Mouse (Mus musculus) spleen, adult 2 months (tissue): ENCODE data around the gene Ephb1. TPM values are rescaled to one million over a fixed set of nuclear protein-coding genes. Genes with fewer than 3 reads are reported as not detected.

Experiments
- DNase-seq, 2 experiments: peaks; one replicate each; pipeline versions ENCODE4 v3.0.0 to v3.0.0-alpha.2; 2012 to 2021; ENCODE audit warnings: low spot score in 2 of 2, low read depth in 1 of 2
- H3K27ac ChIP-seq: fragments of 200-500 bp; 2 replicates; pipeline ENCODE4 v1.5.1; 2012; ENCODE audit warnings: low read length, inconsistent platforms; ENCODE audit not compliant: insufficient read depth
- H3K27me3 ChIP-seq: fragments of 200-500 bp; 2 replicates; pipeline ENCODE4 v1.6.1; 2012; ENCODE audit warnings: mild to moderate bottlenecking, moderate library complexity, low read length, inconsistent platforms; ENCODE audit not compliant: control insufficient read depth, insufficient read depth
- H3K36me3 ChIP-seq: fragments of 200-500 bp; 2 replicates; pipeline ENCODE4 v1.6.1; 2012; ENCODE audit warnings: mild to moderate bottlenecking, low read length, inconsistent platforms; ENCODE audit not compliant: control insufficient read depth, insufficient read depth
- H3K4me1 ChIP-seq: fragments of 200-500 bp; 2 replicates; pipeline ENCODE4 v1.6.1; 2011; ENCODE audit warnings: inconsistent platforms; ENCODE audit not compliant: control insufficient read depth, insufficient read depth, insufficient read length
- H3K4me3 ChIP-seq: fragments of 200-500 bp; 2 replicates; pipeline ENCODE4 v1.5.1; 2011; ENCODE audit warnings: mild to moderate bottlenecking, inconsistent platforms; ENCODE audit not compliant: insufficient read depth, insufficient read length; ENCODE audit errors: extremely low read depth
- CTCF ChIP-seq: fragments of 200-500 bp; IDR thresholded peaks from 2 replicates; pipeline ENCODE4 v1.5.1; 2011; ENCODE audit warnings: mild to moderate bottlenecking, inconsistent platforms; ENCODE audit not compliant: insufficient read depth, insufficient read length, insufficient replicate concordance; ENCODE audit errors: extremely low read depth
- POLR2A ChIP-seq: fragments of 200-500 bp; IDR thresholded peaks from 2 replicates; pipeline ENCODE4 v1.6.1; 2011; ENCODE audit warnings: low read depth, low read length, inconsistent platforms
- WGBS: fragments of 180-500 bp; shearing (Covaris S2); methylation state at CpG from one replicate; pipeline ENCODE4 v1.1.7; 2018; 5-methylcytosine and 5-hydroxymethylcytosine counted together
- polyA plus RNA-seq: library from polyadenylated mRNA; depleted of rRNA; stranded (reverse); fragments of >200 nt; gene quantifications from 2 replicates; pipeline ENCODE4 v1.2.3, GENCODE M21; 2012

The Ephb1 gene
- polyA plus RNA-seq, 1 experiment, result 0.32 TPM

- TF ChIP-seq POLR2A (no peak), CTCF (no peak)
- Histone ChIP-seq H3K4me3 (no peak overlapping the region), H3K36me3 (no peaks in the 10 kb centered on the region), H3K27ac (no peak overlapping the region), H3K27me3 (no peaks in the 10 kb centered on the region), H3K4me1 (no peaks in the 10 kb centered on the region)
- no peak for DNase-seq
- 88% methylated on average over 5 of the region's 5 CpGs for WGBS
Measured at GRCm38 (mm10) chr9:102373886-102374285, 19.4 kb upstream of the Ephb1 start.

DNA sequence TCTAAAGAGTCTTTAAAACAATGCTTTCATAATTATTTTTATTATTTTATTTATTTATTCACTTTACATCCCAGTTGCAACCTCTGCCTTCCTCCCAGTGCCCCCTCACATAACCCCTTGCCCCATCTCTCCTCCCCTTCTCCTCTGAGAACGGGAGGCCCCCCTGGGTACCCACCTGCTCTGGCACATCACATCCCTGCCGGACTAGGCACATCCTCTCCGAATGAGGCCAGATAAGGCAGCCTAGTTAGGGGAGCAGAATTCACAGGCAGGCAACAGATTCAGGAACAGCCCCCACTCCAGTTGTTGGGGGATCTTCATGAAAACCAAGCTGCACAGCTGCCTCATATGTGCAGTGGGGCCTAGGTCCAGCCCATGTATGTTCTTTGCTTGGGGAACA, 17.4 kb upstream of the Ephb1 start:
- no peak for DNase-seq
- H3K36me3 ChIP-seq, result no peaks in the 10 kb centered on the region
- H3K4me3 ChIP-seq, result no peak overlapping the region
- no peaks in the 10 kb centered on the region for H3K27me3 ChIP-seq
- no peaks in the 10 kb centered on the region for H3K4me1 ChIP-seq
- WGBS, result 84% methylated on average over 3 of the region's 3 CpGs
- TF ChIP-seq CTCF, result no peak
- no peak for TF ChIP-seq POLR2A
- H3K27ac ChIP-seq, result no peak overlapping the region

DNA sequence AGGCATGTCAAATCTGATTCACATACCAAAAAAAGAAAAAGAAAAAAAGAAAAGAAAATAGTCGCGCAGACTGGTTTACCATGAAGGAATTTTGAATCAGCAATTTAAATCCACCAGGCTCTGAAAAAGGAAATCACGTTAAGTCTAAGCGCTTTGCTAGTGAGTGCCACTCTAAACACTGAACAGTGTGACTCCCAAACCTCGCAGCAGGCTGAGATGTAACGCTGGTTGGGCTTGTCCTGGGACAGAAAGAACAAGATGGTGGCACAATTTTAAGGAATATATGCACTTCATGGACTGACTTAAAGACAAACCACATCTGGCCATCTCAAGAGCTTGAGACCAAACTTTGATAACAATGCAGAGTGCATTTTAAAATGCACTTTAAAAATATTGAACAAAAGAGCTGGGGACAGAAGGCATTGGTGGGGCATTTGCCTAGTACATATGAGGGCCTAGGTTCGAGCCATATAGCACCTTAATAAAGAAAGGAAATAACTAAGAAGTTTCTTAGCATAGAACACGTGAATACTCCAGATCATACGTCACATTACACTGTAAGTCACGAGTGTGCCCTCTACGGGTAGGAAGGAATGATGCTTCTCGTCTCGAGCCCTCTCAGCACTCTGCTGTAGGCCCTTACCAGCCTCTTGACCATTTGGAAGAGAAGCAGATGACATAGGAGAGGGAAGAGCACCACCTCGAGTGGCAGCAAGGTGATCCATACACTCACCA, 16.7 kb upstream of the Ephb1 start:
- TF ChIP-seq POLR2A, result no peak
- no peak for TF ChIP-seq CTCF
- Histone ChIP-seq H3K4me1 (no peaks in the 10 kb centered on the region), H3K36me3 (no peaks in the 10 kb centered on the region), H3K4me3 (no peak overlapping the region), H3K27ac (no peak overlapping the region), H3K27me3 (no peaks in the 10 kb centered on the region)
- DNase-seq, result no peak
- WGBS, result 59% methylated on average over 14 of the region's 14 CpGs

DNA sequence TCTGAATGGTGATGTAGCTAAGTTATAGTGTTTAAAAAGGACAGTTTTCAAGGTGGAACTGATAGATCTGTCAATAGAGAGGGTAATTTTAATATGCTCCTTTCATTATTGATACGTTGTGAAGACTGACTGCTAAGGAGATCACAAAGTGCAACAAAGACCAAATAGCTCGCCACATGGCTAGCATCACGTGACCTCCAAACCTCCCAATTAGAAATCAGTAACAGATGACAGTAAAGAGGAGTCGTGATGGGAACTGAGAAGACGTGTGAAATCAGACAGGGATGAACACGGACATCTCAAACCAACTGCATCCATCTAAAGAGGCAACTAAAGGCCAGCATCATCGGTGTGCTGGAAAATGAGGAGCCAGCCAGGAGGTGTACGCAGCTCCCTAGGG, 15.6 kb upstream of the Ephb1 start:
- Histone ChIP-seq H3K27me3 (no peaks in the 10 kb centered on the region), H3K4me3 (no peak overlapping the region), H3K36me3 (no peaks in the 10 kb centered on the region), H3K27ac (no peak overlapping the region), H3K4me1 (no peaks in the 10 kb centered on the region)
- TF ChIP-seq CTCF (no peak), POLR2A (no peak)
- 79% methylated on average over 8 of the region's 8 CpGs for WGBS
- no peak for DNase-seq

DNA sequence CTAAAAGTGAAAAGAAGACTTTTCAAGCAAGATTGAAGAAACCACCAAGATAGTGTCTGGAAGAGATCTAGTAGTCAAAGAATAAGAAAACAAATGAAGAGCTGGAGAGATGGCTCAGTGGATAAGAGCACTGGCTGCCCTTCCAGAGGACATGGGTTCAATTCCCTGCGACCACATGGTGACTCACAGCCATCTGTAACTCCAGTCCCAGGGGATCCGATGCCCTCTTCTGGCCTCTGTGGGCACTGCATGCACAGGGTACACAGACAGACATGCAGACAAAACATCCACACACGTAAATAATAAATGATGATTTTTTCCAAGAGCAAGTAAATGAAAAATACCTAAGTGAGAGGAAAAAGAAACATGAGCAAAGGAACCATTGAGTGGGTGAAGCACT, 14.6 kb upstream of the Ephb1 start:
- Histone ChIP-seq H3K27me3 (no peaks in the 10 kb centered on the region), H3K27ac (no peak overlapping the region), H3K4me3 (no peak overlapping the region), H3K4me1 (no peaks in the 10 kb centered on the region), H3K36me3 (no peaks in the 10 kb centered on the region)
- DNase-seq, result no peak
- WGBS, result 67% methylated on average over 3 of the region's 3 CpGs
- TF ChIP-seq CTCF (no peak), POLR2A (no peak)

GRCm38 (mm10) chr9:102367796-102368195, 13.3 kb upstream of the Ephb1 start:
- 95% methylated on average over 2 of the region's 2 CpGs for WGBS
- Histone ChIP-seq H3K36me3 (no peaks in the 10 kb centered on the region), H3K4me1 (no peaks in the 10 kb centered on the region), H3K27ac (no peak overlapping the region), H3K4me3 (no peak overlapping the region), H3K27me3 (no peaks in the 10 kb centered on the region)
- TF ChIP-seq CTCF, result no peak
- no peak for TF ChIP-seq POLR2A
- DNase-seq, result no peak

DNA sequence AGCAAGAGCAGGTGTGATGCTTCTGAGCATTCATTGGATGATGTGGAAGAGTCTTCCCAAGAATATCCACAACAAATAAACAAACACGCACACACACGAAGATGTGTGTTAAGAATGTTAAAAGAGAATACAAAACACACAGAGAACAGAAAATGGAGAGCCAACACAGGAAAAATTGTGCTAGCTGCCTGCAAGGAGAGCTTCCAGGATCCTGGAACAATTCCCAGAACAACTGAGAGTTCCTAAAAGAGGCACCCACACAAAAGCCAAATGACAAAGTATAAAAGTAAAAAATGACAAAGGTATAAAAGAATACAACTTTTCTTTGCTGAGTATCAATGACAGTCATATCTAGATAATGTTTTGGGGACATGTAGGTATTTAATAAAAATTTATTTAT, 11.0 kb upstream of the Ephb1 start:
- Histone ChIP-seq H3K27me3 (no peaks in the 10 kb centered on the region), H3K4me3 (no peak overlapping the region), H3K36me3 (no peaks in the 10 kb centered on the region), H3K27ac (no peak overlapping the region), H3K4me1 (no peaks in the 10 kb centered on the region)
- no peak for DNase-seq
- 96% methylated on average over 2 of the region's 2 CpGs for WGBS
- TF ChIP-seq POLR2A (no peak), CTCF (no peak)
